Mouse (Mus musculus) ES-Bruce4 (cell line): ENCODE measurements around the gene Il23a. TPM values are rescaled to one million over a fixed set of nuclear protein-coding genes. Genes with fewer than 3 reads are reported as not detected.
"Not testable (repeated sequence)": the region's sequence is repeated elsewhere in the genome, so short reads cannot be mapped to it uniquely, and the experiment has no call there.

Experiments
- H3K27ac ChIP-seq: 2 replicates; pipeline ENCODE4 v1.5.1; 2012; ENCODE audit warnings: low read length, inconsistent platforms; ENCODE audit not compliant: insufficient read depth
- H3K27me3 ChIP-seq: 2 replicates; pipeline ENCODE4 v1.6.1; 2012; ENCODE audit warnings: mild to moderate bottlenecking, low read length, inconsistent platforms; ENCODE audit not compliant: control insufficient read depth, poor library complexity, insufficient read depth, severe bottlenecking
- H3K36me3 ChIP-seq: 2 replicates; pipeline ENCODE4 v1.6.1; 2012; ENCODE audit warnings: inconsistent platforms, mild to moderate bottlenecking, low read length, moderate library complexity; ENCODE audit not compliant: control insufficient read depth, poor library complexity, insufficient read depth, severe bottlenecking
- H3K4me1 ChIP-seq: one replicate; pipeline ENCODE4 v1.8.1; 2011; ENCODE audit warnings: low read length; ENCODE audit not compliant: control insufficient read depth, insufficient read depth
- H3K4me3 ChIP-seq: 2 replicates; pipeline ENCODE4 v1.5.1; 2011; ENCODE audit warnings: low read depth, mild to moderate bottlenecking, low read length
- H3K9ac ChIP-seq: 2 replicates; pipeline ENCODE4 v1.6.1; 2012; ENCODE audit warnings: low read depth, mild to moderate bottlenecking, inconsistent platforms; ENCODE audit not compliant: poor library complexity, severe bottlenecking
- H3K9me3 ChIP-seq: replicated peaks from 2 replicates; pipeline ENCODE4 v1.6.1; 2012; ENCODE audit warnings: mild to moderate bottlenecking, low read length, inconsistent platforms; ENCODE audit not compliant: control insufficient read depth, poor library complexity, insufficient read depth, severe bottlenecking
- CTCF ChIP-seq: IDR thresholded peaks from one replicate; pipeline ENCODE4 v1.8.1; 2011; ENCODE audit warnings: low read depth, low read length
- EP300 ChIP-seq: IDR thresholded peaks from 2 replicates; pipeline ENCODE4 v1.6.1; 2011; ENCODE audit warnings: low read depth, low read length; ENCODE audit not compliant: insufficient read depth
- POLR2A ChIP-seq: IDR thresholded peaks from one replicate; pipeline ENCODE4 v1.8.1; 2011; ENCODE audit warnings: low read length; ENCODE audit not compliant: insufficient read depth
- polyA plus RNA-seq: library from polyadenylated mRNA; stranded (reverse); fragments of >200 nt; gene quantifications from 2 replicates; pipeline ENCODE4 v1.2.4, GENCODE M21; 2011; ENCODE audit warnings: low read depth; ENCODE audit not compliant: missing spikeins, insufficient read depth, insufficient read length

Il23a gene
- polyA plus RNA-seq, 1 experiment: 4.7 TPM

- Histone ChIP-seq H3K4me1 (no peaks in the 10 kb centered on the region), H3K9me3 (no peaks in the 10 kb centered on the region), H3K36me3 (peaks cover 29% of the 10 kb centered on the region), H3K27me3 (no peaks in the 10 kb centered on the region), H3K9ac (no peak overlapping the region), H3K4me3 (peak overlapping the region; percentile 8), H3K27ac (no peak overlapping the region)
- no peak for TF ChIP-seq EP300
- TF ChIP-seq POLR2A: no peak
- no peak for TF ChIP-seq CTCF
Observed at GRCm38 (mm10) chr10:128282886-128283450, 15.6 kb downstream of the Il23a start.

GRCm38 (mm10) chr10:128281682-128282081, 16.9 kb downstream of the Il23a start:
- Histone ChIP-seq H3K9me3 (no peaks in the 10 kb centered on the region), H3K27ac (no peak overlapping the region), H3K36me3 (peaks cover 31% of the 10 kb centered on the region), H3K4me1 (no peaks in the 10 kb centered on the region), H3K4me3 (no peak overlapping the region), H3K27me3 (no peaks in the 10 kb centered on the region), H3K9ac (no peak overlapping the region)
- TF ChIP-seq CTCF: no peak
- TF ChIP-seq EP300: no peak
- no peak for TF ChIP-seq POLR2A

- TF ChIP-seq CTCF: no peak
- TF ChIP-seq EP300: no peak
- TF ChIP-seq POLR2A: no peak
- no peak overlapping the region for H3K27ac ChIP-seq
- no peaks in the 10 kb centered on the region for H3K9me3 ChIP-seq
- peaks cover 31% of the 10 kb centered on the region for H3K36me3 ChIP-seq
- no peak overlapping the region for H3K4me3 ChIP-seq
- no peaks in the 10 kb centered on the region for H3K27me3 ChIP-seq
- H3K4me1 ChIP-seq: no peaks in the 10 kb centered on the region
- no peak overlapping the region for H3K9ac ChIP-seq
Observed at GRCm38 (mm10) chr10:128280943-128281342, 17.6 kb downstream of the Il23a start.

GRCm38 (mm10) chr10:128278158-128278557, 20.4 kb downstream of the Il23a start:
- no peak overlapping the region for H3K27ac ChIP-seq
- no peaks in the 10 kb centered on the region for H3K9me3 ChIP-seq
- H3K27me3 ChIP-seq: no peaks in the 10 kb centered on the region
- H3K4me3 ChIP-seq: no peak overlapping the region
- TF ChIP-seq EP300 (no peak), POLR2A (no peak), CTCF (no peak)
- no peaks in the 10 kb centered on the region for H3K4me1 ChIP-seq
- no peak overlapping the region for H3K9ac ChIP-seq
- peaks cover 22% of the 10 kb centered on the region for H3K36me3 ChIP-seq

GRCm38 (mm10) chr10:128275374-128275773, 23.2 kb downstream of the Il23a start:
- H3K27ac ChIP-seq, H3K9me3 ChIP-seq, H3K9ac ChIP-seq, H3K4me3 ChIP-seq, H3K4me1 ChIP-seq, H3K27me3 ChIP-seq: not testable (repeated sequence)
- peaks cover 13% of the 10 kb centered on the region for H3K36me3 ChIP-seq

- not testable (repeated sequence) for H3K9ac ChIP-seq, H3K4me1 ChIP-seq, H3K27ac ChIP-seq, H3K36me3 ChIP-seq, H3K4me3 ChIP-seq, H3K9me3 ChIP-seq, H3K27me3 ChIP-seq
Observed at GRCm38 (mm10) chr10:128272819-128273439, 25.6 kb downstream of the Il23a start.
